Mouse (Mus musculus): Measurements from ENCODE around the gene Arhgap22.

The Arhgap22 gene

DNA sequence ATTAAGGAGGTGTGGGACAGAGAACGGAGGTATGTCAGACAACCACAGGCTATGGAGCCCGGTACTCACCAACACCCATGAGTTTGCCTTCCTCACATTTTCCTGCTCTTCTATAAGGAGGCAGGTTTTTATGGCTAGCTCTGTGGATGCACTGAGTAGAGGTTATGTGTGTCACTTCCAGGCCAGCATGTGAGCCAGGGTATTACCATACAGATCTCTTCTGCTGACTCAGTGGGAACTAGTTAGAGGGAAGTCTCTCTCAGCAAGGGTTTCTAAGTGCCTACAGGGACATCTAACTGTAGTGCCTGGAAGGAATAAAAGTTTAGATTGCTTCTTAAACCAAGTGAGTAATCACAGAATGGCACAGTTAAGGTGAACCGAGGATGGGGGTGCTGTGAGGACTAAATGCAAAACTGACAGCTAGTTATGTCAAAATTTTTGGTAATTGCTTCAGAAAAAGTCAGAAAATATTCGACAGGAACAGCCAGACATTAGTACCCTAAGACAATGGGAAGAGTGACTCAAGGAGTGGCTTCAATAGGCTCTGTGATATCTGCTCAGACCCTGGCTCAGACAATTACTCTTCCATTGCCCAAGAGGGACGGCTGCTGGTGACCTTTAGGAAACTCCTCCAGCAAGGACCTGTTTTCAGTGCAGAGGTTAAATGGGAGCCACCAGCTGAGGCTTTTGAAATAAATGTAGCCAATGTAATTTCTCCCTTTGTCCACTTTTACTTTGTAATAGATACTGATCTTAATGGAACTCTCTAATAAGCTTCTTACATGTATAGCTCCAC, 184.4 kb downstream of the Arhgap22 start:
- TF ChIP-seq GATA4 (IDR thresholded peaks at IDR 0.05; ENCODE audit: insufficient replicate concordance, low read length): no peak

DNA sequence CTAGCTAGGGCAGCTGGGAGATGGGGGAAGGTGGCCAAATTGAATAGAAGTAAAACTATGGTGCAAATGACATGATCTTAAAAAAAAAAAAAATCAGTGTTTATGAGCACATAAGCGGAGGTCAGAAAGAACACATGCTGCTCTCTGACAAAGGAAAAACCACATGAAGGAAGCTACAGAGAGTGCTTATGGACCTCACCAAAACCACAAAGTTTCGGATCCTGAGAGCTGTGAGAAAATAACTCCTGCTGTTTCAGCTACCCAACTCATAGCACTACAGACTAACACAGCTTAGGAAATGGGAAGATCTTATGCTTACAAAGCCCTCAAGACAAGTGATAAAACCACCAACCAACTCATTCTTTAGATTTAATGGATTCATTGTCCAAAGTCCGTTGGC, 186.2 kb downstream of the Arhgap22 start:
- no peak for TF ChIP-seq GATA4 (IDR thresholded peaks at IDR 0.05; ENCODE audit: insufficient replicate concordance, low read length)

DNA sequence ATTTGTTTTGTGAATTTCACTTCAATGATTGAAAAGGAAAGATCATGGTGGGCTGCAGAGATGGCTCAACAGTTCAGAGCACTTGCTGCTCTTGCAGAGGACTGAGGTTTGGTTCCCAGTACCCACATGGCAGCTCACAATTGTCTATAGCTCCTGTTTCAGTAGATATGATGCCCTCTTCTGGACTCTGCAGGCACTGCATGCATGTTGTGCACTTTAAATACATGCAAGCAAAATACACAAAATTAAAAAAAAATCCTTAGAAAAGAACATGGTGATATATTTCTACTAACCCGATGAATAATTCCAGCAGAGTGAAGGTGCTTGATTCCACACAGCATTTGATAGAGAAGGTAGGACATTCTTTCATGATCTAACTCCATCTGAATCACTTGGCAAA, 188.5 kb downstream of the Arhgap22 start:
- TF ChIP-seq GATA4 (IDR thresholded peaks at IDR 0.05; ENCODE audit: insufficient replicate concordance, low read length): no peak

DNA sequence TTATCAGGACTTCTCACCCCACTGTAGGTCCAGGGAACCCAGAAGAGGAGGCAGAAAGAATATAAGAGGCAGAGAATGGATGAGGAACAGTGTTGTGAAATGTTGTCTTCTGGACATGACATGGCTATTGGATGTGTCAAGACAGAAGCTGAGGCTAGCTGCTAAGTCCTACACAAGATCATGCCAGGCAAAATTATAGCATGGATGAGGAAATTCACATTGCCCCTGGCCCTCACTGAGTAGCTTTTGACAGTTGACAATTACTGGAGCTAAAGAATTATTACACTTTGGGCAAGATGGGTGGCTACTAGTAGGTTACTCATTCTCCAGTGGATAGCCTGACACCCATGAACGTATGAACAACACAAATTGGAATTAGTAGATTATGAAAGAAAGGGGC, 201.9 kb downstream of the Arhgap22 start:
- TF ChIP-seq GATA4 (IDR thresholded peaks at IDR 0.05; ENCODE audit: insufficient replicate concordance, low read length): no peak

DNA sequence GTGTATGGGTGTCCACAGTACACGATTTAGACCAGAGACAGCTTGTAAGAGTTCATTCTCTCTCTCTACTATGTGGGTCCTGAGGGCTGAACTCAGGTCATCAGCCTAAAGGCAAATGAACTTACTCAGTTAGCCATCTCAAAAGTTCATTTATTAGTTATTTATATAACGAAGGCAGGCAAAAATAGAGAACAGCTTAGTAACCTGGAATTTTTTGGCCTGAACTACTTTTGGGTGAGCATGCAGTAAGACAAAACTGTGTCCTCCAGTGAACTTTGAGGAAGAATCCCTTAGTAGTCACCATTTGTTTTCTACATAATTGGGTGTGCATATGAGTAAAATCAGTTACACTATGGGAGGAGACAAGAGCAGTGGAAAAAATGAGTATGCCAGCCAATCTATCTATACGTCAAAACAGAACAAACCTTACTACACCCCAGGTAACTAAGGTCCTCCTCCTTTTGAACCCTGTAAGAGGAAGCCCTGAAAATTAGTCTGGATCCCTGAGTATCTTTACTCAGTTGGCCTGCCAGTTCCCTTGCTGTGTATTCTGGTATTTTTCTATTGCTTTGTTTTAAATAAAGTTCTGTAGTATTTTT, 204.6 kb downstream of the Arhgap22 start:
- no peak for TF ChIP-seq GATA4 (IDR thresholded peaks at IDR 0.05; ENCODE audit: insufficient replicate concordance, low read length)
